Mouse (Mus musculus): ENCODE results near the gene Fign.

- TF ChIP-seq POLR2A (IDR thresholded peaks at IDR 0.05; ENCODE audit: borderline replicate concordance, extremely low read depth, insufficient read depth, insufficient read length, poor library complexity, severe bottlenecking) (no peak), CTCF (IDR thresholded peaks at IDR 0.05; ENCODE audit: borderline replicate concordance, extremely low read depth, insufficient read depth, insufficient read length) (no peak)
Measured at GRCm38 (mm10) chr2:64072158-64072557, 25.7 kb downstream of the Fign start.
